Mouse (Mus musculus) layer of hippocampus, postnatal 36 days (tissue): ENCODE results near the gene Gm10073. TPM values are rescaled to one million over a fixed set of nuclear protein-coding genes. Genes with fewer than 3 reads are reported as not detected.
"Not testable (repeated sequence)": the region's sequence is repeated elsewhere in the genome, so short reads cannot be mapped to it uniquely, and the experiment has no call there.

Experiments
- DNase-seq, 2 experiments: peaks; one replicate each; pipeline ENCODE4 v3.0.0; 2022
- total RNA-seq, 2 experiments: library from RNA; stranded (reverse); gene quantifications; 2 replicates each; pipeline ENCODE4 v1.2.3; 2021

Gene Gm10073
- total RNA-seq, 2 experiments from 2014 or later, result 86.3 to 90.8 TPM

DNA sequence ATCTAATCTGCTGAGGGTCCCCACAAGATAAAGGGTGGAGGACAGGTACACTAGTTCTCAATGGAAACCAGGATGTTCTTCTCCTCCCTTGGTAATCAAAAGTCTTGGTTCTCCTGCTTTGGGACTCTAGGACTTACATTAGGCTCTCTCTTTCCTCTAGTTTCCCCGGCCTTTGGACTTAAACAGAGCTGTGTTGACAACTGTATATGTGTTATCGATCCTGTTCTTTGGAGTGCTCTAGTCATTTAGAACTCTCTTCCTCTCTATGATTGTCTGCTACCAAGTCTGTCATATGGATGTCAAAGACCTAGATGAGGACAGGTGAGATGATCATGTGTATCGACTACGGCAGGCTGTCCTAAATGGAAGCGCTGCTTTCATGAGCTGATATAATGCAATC, 23.8 kb upstream of the Gm10073 start:
- no peak for DNase-seq

GRCm38 (mm10) chr8:106595623-106596022, 22.4 kb upstream of the Gm10073 start:
- not testable (repeated sequence) for DNase-seq

GRCm38 (mm10) chr8:106592458-106592857, 19.2 kb upstream of the Gm10073 start:
- no peak for DNase-seq

- no peak for DNase-seq
Observed at GRCm38 (mm10) chr8:106588443-106589431, 15.5 kb upstream of the Gm10073 start.

DNA sequence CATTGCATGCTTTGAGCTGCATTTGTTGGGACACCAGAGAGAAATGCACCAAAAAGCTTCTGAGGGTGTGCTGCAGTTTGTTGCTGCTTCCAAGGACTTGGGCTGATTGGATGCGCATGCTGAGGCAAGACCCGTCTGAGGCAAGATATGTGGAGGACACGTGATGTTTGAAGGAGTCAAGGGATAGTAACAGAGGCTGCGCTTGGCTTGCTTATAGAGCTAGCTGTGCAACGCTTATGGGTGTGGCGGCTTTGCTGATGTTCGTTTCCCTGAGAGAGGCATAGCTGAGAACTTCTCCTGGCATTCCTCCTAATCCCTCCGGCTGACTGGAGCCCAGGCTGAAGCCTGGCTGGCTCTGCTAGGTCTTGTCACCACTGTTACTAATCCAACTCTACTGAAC, 13.6 kb upstream of the Gm10073 start:
- DNase-seq, result no peak

GRCm38 (mm10) chr8:106585671-106586037, 12.4 kb upstream of the Gm10073 start:
- no peak for DNase-seq

DNA sequence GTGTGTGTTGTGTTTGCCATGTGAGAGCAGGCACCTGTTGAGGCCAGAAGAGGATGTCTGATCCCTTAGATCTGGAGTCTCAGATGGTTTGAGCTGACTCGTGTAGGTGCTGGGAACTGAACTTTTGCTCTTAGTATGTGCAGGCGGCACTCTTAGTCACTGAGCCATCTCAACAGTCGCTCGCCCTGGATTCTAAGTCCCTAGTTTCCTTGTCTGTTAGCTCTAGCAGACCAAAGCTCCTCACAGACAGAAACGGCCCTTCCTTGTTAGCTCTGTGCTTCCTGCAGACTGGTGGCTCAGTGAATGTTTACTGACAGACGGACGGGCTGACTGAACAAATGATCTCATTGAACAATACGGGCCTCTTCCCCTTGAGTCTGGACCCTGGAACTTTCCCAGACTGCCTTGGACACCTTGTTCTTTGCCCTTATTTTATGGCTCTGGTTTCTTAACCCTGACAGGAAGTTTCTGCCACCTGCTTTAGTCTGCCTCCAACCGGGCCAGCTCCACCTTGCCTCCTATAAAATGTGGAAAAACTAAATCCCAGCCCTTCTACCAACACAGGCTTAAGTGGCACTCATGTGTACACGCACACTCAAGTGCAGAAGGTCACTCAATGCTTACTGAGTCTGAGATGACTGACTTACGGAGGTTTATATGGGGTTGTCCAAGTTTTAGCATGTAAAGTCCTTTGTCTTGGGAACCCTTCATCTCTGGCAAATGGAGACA, 11.8 kb upstream of the Gm10073 start:
- no peak for DNase-seq

GRCm38 (mm10) chr8:106581344-106582088, 8.3 kb upstream of the Gm10073 start:
- DNase-seq, result no peak

- DNase-seq, result no peak
Observed at GRCm38 (mm10) chr8:106579510-106579909, 6.2 kb upstream of the Gm10073 start.

- DNase-seq, result no peak
Observed at GRCm38 (mm10) chr8:106576849-106577555, 3.7 kb upstream of the Gm10073 start.

DNA sequence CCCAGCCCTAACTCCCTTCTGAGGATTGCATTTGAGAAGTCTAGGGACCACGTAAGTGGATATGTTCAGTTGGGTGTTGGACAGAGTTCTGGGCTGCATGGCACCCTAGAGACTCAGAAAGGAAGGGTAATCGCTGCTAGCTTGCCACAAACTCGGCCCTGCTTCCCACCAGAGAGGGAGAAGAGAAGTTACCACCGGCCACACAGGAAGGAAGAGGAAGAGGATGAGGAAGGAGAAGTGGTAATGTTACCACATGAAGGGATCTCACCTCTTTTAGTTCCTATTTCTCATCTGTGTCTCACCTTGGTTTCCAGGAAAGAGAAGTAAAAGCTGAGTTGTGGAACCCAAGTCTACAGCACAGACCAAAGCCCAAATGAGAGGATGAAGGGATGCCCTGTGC, 1.0 kb upstream of the Gm10073 start:
- no peak for DNase-seq

DNA sequence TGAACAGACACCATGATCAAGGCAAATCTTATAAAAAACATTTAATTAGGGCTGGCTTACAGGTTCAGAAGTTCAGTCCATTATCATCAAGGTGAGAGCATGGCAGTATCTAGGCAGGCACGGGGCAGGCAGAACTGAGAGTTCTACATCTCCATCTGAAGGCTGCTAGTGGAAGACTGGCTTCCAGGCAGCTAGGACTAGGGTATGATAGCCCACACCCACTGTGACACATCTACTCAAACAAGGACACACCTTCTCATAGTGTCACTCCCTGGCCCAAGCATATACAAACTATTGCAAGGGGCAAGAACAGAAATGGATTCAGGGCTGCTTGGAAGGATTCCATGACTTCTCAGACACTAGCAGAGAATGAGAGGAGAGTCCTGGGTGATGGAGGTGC, 1.1 kb downstream of the Gm10073 start:
- DNase-seq, result not testable (repeated sequence)

GRCm38 (mm10) chr8:106571551-106572172, 1.6 kb downstream of the Gm10073 start:
- DNase-seq, result no peak

- DNase-seq, result no peak
Observed at GRCm38 (mm10) chr8:106570386-106570785, 2.9 kb downstream of the Gm10073 start.

DNA sequence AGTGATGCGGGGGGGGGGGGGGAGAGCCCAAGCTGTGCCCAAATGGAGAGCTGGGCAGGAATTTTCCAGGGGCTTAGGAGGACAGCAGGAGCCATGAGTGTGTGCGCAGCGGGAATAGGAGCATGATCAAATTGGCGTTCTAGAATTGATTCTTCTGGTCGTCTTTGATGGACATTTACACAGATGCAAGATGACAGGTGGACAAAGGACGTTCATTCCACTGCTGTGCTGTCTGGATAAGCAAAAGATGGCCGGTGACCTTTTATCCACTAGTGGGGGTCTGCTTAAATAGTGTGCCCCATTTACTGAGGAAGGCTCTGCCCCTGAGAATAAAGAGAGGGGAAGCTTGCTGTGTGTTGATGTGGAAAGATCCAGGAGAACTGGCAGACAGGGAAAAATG, 4.3 kb downstream of the Gm10073 start:
- DNase-seq, result no peak

GRCm38 (mm10) chr8:106563691-106564182, 9.5 kb downstream of the Gm10073 start:
- no peak for DNase-seq

DNA sequence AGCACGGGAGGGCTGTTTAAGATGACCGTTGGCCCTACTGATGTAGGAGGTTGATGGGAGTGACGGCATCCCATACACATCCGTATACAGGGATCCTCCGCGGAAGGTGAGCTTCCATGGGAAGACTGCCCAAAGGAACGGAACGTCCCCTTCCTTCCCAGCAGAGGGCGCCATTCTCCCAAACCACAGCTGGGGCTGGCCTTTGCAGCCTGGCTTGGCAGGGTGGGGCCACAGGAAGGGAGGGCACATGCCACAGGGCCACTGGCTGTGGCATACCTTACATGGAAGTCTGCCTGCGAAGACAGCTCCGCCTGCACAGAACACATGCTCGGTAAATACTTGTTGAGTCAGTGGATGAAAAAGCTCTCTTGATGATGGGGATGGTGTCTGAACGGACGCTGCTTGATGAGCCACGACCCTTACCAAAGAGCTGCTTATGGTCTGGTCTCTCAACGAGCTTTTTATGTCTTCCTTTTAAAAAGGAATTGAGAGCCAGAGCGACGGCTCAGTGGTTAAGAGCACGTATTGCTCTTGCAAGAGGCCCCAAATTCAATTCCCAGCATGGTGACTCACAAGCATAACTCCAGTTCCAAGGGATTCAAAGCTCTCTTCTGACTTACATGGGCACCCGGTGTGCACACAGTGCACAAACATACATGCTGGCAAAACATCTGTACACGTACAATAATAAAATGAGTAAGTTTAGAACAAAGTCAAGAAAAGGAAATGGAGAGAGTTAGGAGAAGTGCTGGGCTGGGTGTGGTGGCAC, 12.0 kb downstream of the Gm10073 start:
- peak; percentile 23 to 31 for DNase-seq

DNA sequence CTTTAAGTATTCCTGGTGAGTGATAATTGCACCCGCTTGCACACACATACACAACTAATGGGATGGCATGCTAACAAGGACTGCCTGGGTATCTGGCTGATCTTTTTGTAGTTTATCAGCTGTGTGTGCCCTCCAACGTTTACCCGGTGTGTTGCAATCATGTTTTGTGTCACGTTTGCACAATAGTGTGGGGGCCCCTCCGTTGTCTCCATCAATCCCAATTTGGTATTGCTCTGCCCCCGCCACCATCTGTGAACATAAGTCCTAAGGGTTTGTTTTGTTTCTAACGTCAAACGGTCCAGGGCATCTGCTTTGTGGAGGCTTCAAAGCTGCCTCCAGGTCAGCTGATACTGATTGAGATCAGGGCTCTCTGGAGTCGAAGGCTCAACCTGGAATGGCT, 13.4 kb downstream of the Gm10073 start:
- peak; percentile 27 to 35 for DNase-seq

DNA sequence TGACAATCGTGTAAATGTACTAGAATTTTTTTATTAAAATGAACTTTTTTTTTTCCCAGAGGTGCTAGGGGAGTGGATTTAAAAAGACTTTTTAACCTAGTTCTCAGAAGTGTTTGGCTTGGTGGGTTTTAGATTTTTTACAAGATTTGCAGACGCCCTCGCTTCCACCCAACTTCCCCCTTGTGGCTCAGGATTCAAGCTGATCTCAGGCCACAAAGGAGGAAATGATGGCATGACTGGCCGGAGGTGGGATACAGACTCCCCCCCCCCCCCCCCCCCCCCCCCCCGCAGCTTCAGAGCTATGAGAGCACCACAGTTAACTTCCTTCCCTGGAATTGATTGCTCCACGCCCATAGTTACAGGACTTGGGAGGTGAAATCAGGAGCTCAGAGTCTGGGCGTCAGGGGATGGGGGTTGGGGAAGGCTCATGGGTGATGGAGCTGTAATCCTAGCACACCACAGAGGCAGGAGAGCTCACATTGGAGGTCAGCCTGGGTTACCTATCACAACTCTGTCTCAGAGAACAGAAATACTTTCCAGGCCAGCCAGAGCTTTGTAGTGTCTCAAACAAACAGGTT, 17.1 kb downstream of the Gm10073 start:
- no peak for DNase-seq

DNA sequence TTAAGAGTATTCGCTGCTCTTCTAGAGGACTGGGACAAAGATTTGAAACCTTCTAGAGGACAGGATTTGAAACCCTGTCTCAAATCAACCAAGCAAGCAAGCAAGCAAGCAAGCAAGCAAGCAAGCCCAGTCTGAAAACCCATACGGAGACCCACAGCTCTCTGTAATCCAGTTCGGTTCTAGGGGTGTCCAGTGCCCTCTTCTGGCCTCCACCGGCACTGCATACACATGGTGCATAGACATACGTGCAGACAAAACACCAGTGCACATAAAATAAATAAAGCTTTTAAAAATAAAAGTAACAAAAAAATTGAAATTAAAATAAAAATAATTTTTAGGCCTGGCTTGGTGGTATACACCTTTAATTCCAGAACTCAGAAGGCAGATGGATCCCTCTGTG, 19.2 kb downstream of the Gm10073 start:
- no peak for DNase-seq
